Comparison of ENCODE assay signal across 9 mouse cellular contexts in genomic region chr15:61770721-61771542, GRCm38 (mm10).
A peak's percentile ranks its signal among the peaks of the same experiment; 100 is the strongest.
DNase-seq lines count a peak whose midpoint lies in the region; ATAC-seq and TF ChIP-seq lines count a peak whose summit lies in the region.
"Had no signal": no experiment of that assay in that cellular context is flagged by ENCODE, and none has a peak within 500 bp of the region (broad histone marks: within the 10 kb centered on the region; RNA-seq: fewer than 3 reads in every experiment).

No protein-coding gene starts in this region.

- intact Hi-C loops in gastrocnemius, adult 2 months (cut with DNase I) = no loop called here

- H3K4me2 ChIP-seq in embryonic facial prominence, embryonic 14.5 days (ENCODE audit: low read depth, low read length) = peak overlapping the region; percentile 28
- H3K4me2 ChIP-seq: liver, embryonic 13.5 days had no signal

- TF ChIP-seq CTCF in gastrocnemius, adult 2 months (IDR thresholded peaks at IDR 0.05) = no peak

- no peaks in the 10 kb centered on the region for H3K36me3 ChIP-seq in embryonic facial prominence, embryonic 14.5 days (ENCODE audit: control insufficient read depth, insufficient read depth, low read length)
- no peaks in the 10 kb centered on the region for H3K36me3 ChIP-seq in splenic B cell, adult 2 months (ENCODE audit: control insufficient read depth, insufficient read depth, low read length, poor library complexity, severe bottlenecking)
- H3K36me3 ChIP-seq: liver, embryonic 13.5 days had no signal

- 40% methylated on average over 14 of the region's 14 CpGs for WGBS in embryonic facial prominence, embryonic 14.5 days

- peak; percentile 39 for DNase-seq in right cerebral cortex, adult 18-20 months
- DNase-seq in right cerebral cortex, postnatal 10 days (ENCODE audit: low spot score in 2 of 2) = no peak
- peak; percentile 84 for DNase-seq in embryonic facial prominence, embryonic 14.5 days (ENCODE audit: low spot score)
- DNase-seq in kidney, postnatal 10 days = peak; percentile 53
- peak; percentile 6 for DNase-seq in splenic B cell, adult 2 months (ENCODE audit: low read depth, low spot score)
- DNase-seq in ovary, adult 18-20 months (ENCODE audit: low spot score) = no peak
- no peak for DNase-seq in gastrocnemius, adult 2 months
- DNase-seq in urinary bladder, postnatal 14 days (ENCODE audit: low spot score) = no peak
- DNase-seq: liver, embryonic 13.5 days had no signal

- no peaks in the 10 kb centered on the region for H3K4me1 ChIP-seq in embryonic facial prominence, embryonic 14.5 days (ENCODE audit: control insufficient read depth, insufficient read depth, low read length)
- H3K4me1 ChIP-seq: liver, embryonic 13.5 days had no signal

- H3K9ac ChIP-seq in embryonic facial prominence, embryonic 14.5 days (ENCODE audit: low read depth, low read length) = no peak overlapping the region
- H3K9ac ChIP-seq: liver, embryonic 13.5 days had no signal

- H3K9me3 ChIP-seq in embryonic facial prominence, embryonic 14.5 days (ENCODE audit: control insufficient read depth, low read length) = no peaks in the 10 kb centered on the region
- H3K9me3 ChIP-seq: liver, embryonic 13.5 days had no signal

- peak overlapping the region; percentile 23; the same call in 1 of the 2 replicates for H3K27ac ChIP-seq in embryonic facial prominence, embryonic 14.5 days (replicated peaks; ENCODE audit: low read depth, low read length)
- no peak overlapping the region for H3K27ac ChIP-seq in gastrocnemius, adult 2 months
- H3K27ac ChIP-seq: liver, embryonic 13.5 days had no signal

- peak; percentile 82 for ATAC-seq in embryonic facial prominence, embryonic 14.5 days (ENCODE audit: low read depth)

- no peak overlapping the region for H3K4me3 ChIP-seq in embryonic facial prominence, embryonic 14.5 days (ENCODE audit: low read depth, low read length)
- H3K4me3 ChIP-seq in gastrocnemius, adult 2 months = no peak overlapping the region
- H3K4me3 ChIP-seq: liver, embryonic 13.5 days had no signal

- no peaks in the 10 kb centered on the region for H3K27me3 ChIP-seq in embryonic facial prominence, embryonic 14.5 days (replicated peaks; ENCODE audit: control insufficient read depth, insufficient read depth, low read length)
- no peaks in the 10 kb centered on the region for H3K27me3 ChIP-seq in splenic B cell, adult 2 months (ENCODE audit: control insufficient read depth, insufficient read depth, low read length, poor library complexity, severe bottlenecking)
- H3K27me3 ChIP-seq: liver, embryonic 13.5 days had no signal

Comparison
In these comparisons a context has a peak if more than half of its experiments do, and no peak if none do; other contexts are left out.
1. DNase-seq: peak in right cerebral cortex, adult 18-20 months (single experiment), embryonic facial prominence, embryonic 14.5 days (single experiment), kidney, postnatal 10 days (single experiment) and splenic B cell, adult 2 months (single experiment); none in right cerebral cortex, postnatal 10 days (0 of 2), ovary, adult 18-20 months (single experiment), gastrocnemius, adult 2 months (single experiment) and urinary bladder, postnatal 14 days (single experiment).